Mouse (Mus musculus): Measurements from ENCODE around the gene Mycl. TPM values are rescaled to one million over a fixed set of nuclear protein-coding genes. Genes with fewer than 3 reads are reported as not detected.
A peak's percentile ranks its signal among the peaks of the same experiment; 100 is the strongest.

Gene Mycl
- 5.3 and 5.8 TPM in 2 replicates for polyA plus RNA-seq (2012; rRNA removed)

- TF ChIP-seq POLR2A (IDR thresholded peaks at IDR 0.05; ENCODE audit: borderline replicate concordance, insufficient read depth, low read length): no peak
- TF ChIP-seq CTCF (IDR thresholded peaks at IDR 0.05; ENCODE audit: borderline replicate concordance, insufficient read depth, low read depth, low read length): peak; percentile 94
- Histone ChIP-seq H3K27ac (ENCODE audit: insufficient read depth, low read length) (no peak within 1 kb of the TSS), H3K4me1 (ENCODE audit: control insufficient read depth, insufficient read depth, low read length) (no peaks in the 10 kb centered on the region; the same call in 1 of the 2 replicates), H3K27me3 (ENCODE audit: control insufficient read depth, insufficient read depth, low read length) (no peaks in the 10 kb centered on the region; the same call in 1 of the 2 replicates), H3K4me3 (replicated peaks; ENCODE audit: insufficient read depth, low read depth, low read length) (peak within 1 kb of the TSS; percentile 65)
- WGBS: under 1% methylated on average over 67 of the region's 69 CpGs
- peak; percentile 82 to 89 for DNase-seq
These were observed at the start of gene Mycl for GRCm38 (mm10) chr4:122995404-122996220. Gene Mycl (plus strand): TSS chr4:122995652.

- no peaks in the 10 kb centered on the region for H3K27me3 ChIP-seq (ENCODE audit: control insufficient read depth, insufficient read depth, low read length)
- H3K4me1 ChIP-seq (ENCODE audit: control insufficient read depth, insufficient read depth, low read length): no peaks in the 10 kb centered on the region
- no peak overlapping the region for H3K27ac ChIP-seq (ENCODE audit: insufficient read depth, low read length)
- DNase-seq: no peak
- TF ChIP-seq CTCF (IDR thresholded peaks at IDR 0.05; ENCODE audit: borderline replicate concordance, insufficient read depth, low read depth, low read length): no peak
- TF ChIP-seq POLR2A (IDR thresholded peaks at IDR 0.05; ENCODE audit: borderline replicate concordance, insufficient read depth, low read length): no peak
- no peak overlapping the region for H3K4me3 ChIP-seq (replicated peaks; ENCODE audit: insufficient read depth, low read depth, low read length)
- WGBS: 43% methylated on average over 3 of the region's 3 CpGs
These were observed 48.2 kb upstream of the Mycl start for GRCm38 (mm10) chr4:122947223-122947622.

- no peaks in the 10 kb centered on the region for H3K4me1 ChIP-seq (ENCODE audit: control insufficient read depth, insufficient read depth, low read length)
- H3K4me3 ChIP-seq (replicated peaks; ENCODE audit: insufficient read depth, low read depth, low read length): no peak overlapping the region
- 82% methylated on average over 8 of the region's 8 CpGs for WGBS
- no peak for DNase-seq
- H3K27ac ChIP-seq (ENCODE audit: insufficient read depth, low read length): no peak overlapping the region
- H3K27me3 ChIP-seq (ENCODE audit: control insufficient read depth, insufficient read depth, low read length): no peaks in the 10 kb centered on the region
- no peak for TF ChIP-seq POLR2A (IDR thresholded peaks at IDR 0.05; ENCODE audit: borderline replicate concordance, insufficient read depth, low read length)
- no peak for TF ChIP-seq CTCF (IDR thresholded peaks at IDR 0.05; ENCODE audit: borderline replicate concordance, insufficient read depth, low read depth, low read length)
These were observed 46.4 kb upstream of the Mycl start for GRCm38 (mm10) chr4:122949096-122949495.

GRCm38 (mm10) chr4:122954680-122955411 lies 40.6 kb upstream of the Mycl start:
- DNase-seq: no peak
- Histone ChIP-seq H3K27me3 (ENCODE audit: control insufficient read depth, insufficient read depth, low read length) (no peaks in the 10 kb centered on the region), H3K4me1 (ENCODE audit: control insufficient read depth, insufficient read depth, low read length) (0 out of 2 replicates have a peak, but pooled peaks cover 2% of the 10 kb centered on the region), H3K4me3 (replicated peaks; ENCODE audit: insufficient read depth, low read depth, low read length) (peak overlapping the region; percentile 39), H3K27ac (ENCODE audit: insufficient read depth, low read length) (peak overlapping the region; percentile 3; the same call in 1 of the 2 replicates)
- WGBS: 72% methylated on average over 5 of the region's 5 CpGs
- TF ChIP-seq CTCF (IDR thresholded peaks at IDR 0.05; ENCODE audit: borderline replicate concordance, insufficient read depth, low read depth, low read length) (no peak), POLR2A (IDR thresholded peaks at IDR 0.05; ENCODE audit: borderline replicate concordance, insufficient read depth, low read length) (no peak)

GRCm38 (mm10) chr4:122955412-122956136 lies 39.9 kb upstream of the Mycl start:
- Histone ChIP-seq H3K27ac (ENCODE audit: insufficient read depth, low read length) (0 out of 2 replicates have a peak overlapping the region, but pooled peaks have one; percentile 3), H3K27me3 (ENCODE audit: control insufficient read depth, insufficient read depth, low read length) (no peaks in the 10 kb centered on the region), H3K4me1 (ENCODE audit: control insufficient read depth, insufficient read depth, low read length) (0 out of 2 replicates have a peak, but pooled peaks cover 3% of the 10 kb centered on the region), H3K4me3 (replicated peaks; ENCODE audit: insufficient read depth, low read depth, low read length) (peak overlapping the region; percentile 39)
- peak; percentile 24; the same call in 1 of the 2 replicates for TF ChIP-seq POLR2A (IDR thresholded peaks at IDR 0.05; ENCODE audit: borderline replicate concordance, insufficient read depth, low read length)
- no peak for TF ChIP-seq CTCF (IDR thresholded peaks at IDR 0.05; ENCODE audit: borderline replicate concordance, insufficient read depth, low read depth, low read length)
- WGBS: 12% methylated on average over 17 of the region's 17 CpGs
- DNase-seq: peak; percentile 69 to 77

- Histone ChIP-seq H3K27ac (ENCODE audit: insufficient read depth, low read length) (no peak overlapping the region), H3K4me1 (ENCODE audit: control insufficient read depth, insufficient read depth, low read length) (0 out of 2 replicates have a peak, but pooled peaks cover 6% of the 10 kb centered on the region), H3K4me3 (replicated peaks; ENCODE audit: insufficient read depth, low read depth, low read length) (no peak overlapping the region), H3K27me3 (ENCODE audit: control insufficient read depth, insufficient read depth, low read length) (peaks cover 3% of the 10 kb centered on the region; the same call in 1 of the 2 replicates)
- no peak for DNase-seq
- TF ChIP-seq POLR2A (IDR thresholded peaks at IDR 0.05; ENCODE audit: borderline replicate concordance, insufficient read depth, low read length) (no peak), CTCF (IDR thresholded peaks at IDR 0.05; ENCODE audit: borderline replicate concordance, insufficient read depth, low read depth, low read length) (no peak)
- 95% methylated on average over 4 of the region's 6 CpGs for WGBS
These were observed 39.2 kb upstream of the Mycl start for GRCm38 (mm10) chr4:122956301-122956700.

- peak in 1 of 2 experiments; percentile 29 for DNase-seq
- peak overlapping the region; percentile 21 for H3K4me3 ChIP-seq (replicated peaks; ENCODE audit: insufficient read depth, low read depth, low read length)
These were observed 36.9 kb upstream of the Mycl start for GRCm38 (mm10) chr4:122958491-122959031.

More at GRCm38 (mm10) chr4:122958491-122959031, 36.9 kb upstream of the Mycl start:
- H3K27me3 ChIP-seq (ENCODE audit: control insufficient read depth, insufficient read depth, low read length): peaks cover 3% of the 10 kb centered on the region; the same call in 1 of the 2 replicates
- 0 out of 2 replicates have a peak overlapping the region, but pooled peaks have one; percentile 11 for H3K27ac ChIP-seq (ENCODE audit: insufficient read depth, low read length)
- H3K4me1 ChIP-seq (ENCODE audit: control insufficient read depth, insufficient read depth, low read length): 0 out of 2 replicates have a peak, but pooled peaks cover 6% of the 10 kb centered on the region
- 36% methylated on average over 6 of the region's 6 CpGs for WGBS
- no peak for TF ChIP-seq POLR2A (IDR thresholded peaks at IDR 0.05; ENCODE audit: borderline replicate concordance, insufficient read depth, low read length)
- TF ChIP-seq CTCF (IDR thresholded peaks at IDR 0.05; ENCODE audit: borderline replicate concordance, insufficient read depth, low read depth, low read length): no peak

Data from cerebellum, adult 2 months (tissue).